Mouse (Mus musculus): Measurements from ENCODE around the gene Gm17949. TPM values are rescaled to one million over a fixed set of nuclear protein-coding genes. Genes with fewer than 3 reads are reported as not detected.

The Gm17949 gene
- polyA plus RNA-seq (2012; fragmentation: generic; extraction: Trizol): under 1 TPM in 1 of 2 experiments, not detected in 1; 0.21 TPM

GRCm38 (mm10) chr17:57011236-57012141, at the start of gene Gm17949, which contains the start of gene Gtf2f1:
Gene Gm17949 (plus strand): TSS chr17:57011469.
Gene Gtf2f1 (minus strand): TSS chr17:57011288.

DNA sequence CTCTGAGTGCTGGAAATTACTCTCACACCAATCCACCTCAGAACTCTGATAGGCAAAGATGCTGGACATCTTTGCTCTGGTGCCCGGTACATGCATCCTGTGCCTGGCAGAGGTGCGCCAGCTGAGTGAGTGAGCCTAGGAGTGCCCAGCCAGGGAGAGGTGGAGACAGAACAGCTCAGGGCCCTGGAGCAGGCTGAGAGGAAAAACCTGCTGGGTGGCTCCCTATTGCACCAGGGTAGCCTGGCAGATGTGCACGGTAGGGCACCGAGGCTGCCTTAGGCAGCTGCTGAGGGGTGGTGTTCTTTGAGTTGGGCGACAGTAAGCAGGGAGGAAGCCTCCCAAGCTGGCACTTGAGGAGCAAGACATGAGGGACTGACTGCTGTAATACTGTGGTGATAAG, 29.3 kb upstream of the Gm17949 start, which contains the start of gene Acer1:
Acer1 (minus strand) TSS at position 114 of the 400 bp plus-strand sequence.

GRCm38 (mm10) chr17:56990115-56990746, 21.0 kb upstream of the Gm17949 start, which contains the start of gene Clpp:
Gene Clpp (plus strand): TSS chr17:56990305.

GRCm38 (mm10) chr17:56997029-56997667, 14.1 kb upstream of the Gm17949 start, which contains the start of gene Alkbh7:
Gene Alkbh7 (plus strand): TSS chr17:56997339.

DNA sequence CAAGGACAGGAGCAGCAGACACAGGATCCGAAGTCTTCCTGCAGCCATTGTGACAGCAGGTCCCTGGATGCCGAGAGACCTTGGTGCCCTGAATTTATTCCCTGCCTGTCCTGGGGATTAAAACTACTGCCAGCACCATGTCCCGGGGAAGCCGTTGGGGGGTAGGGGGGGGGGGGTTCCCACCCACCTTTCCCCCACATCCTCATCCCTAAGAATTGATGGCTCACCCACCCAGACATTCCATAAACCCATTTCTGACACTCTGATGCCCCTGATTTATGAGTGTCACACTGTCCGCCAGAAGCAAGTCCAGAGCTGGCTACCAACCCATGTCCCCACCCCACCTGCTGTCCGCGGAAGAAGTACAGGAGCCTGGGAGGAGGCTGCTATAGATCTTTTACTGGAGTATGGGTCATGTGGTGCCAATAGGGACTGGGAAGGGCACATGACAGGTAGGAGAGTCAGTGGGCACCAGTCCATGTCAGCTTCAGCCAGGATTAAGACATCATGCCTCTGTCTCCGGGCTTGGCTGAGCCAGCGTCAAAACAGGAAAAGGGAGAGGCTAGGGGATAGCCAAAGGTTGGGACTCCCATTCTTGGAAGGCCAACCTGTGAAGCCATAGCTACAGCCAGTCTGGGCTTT, 11.2 kb upstream of the Gm17949 start, which contains the start of gene Pspn:
Pspn (minus strand) TSS at position 51 of the 642 bp plus-strand sequence.

DNA sequence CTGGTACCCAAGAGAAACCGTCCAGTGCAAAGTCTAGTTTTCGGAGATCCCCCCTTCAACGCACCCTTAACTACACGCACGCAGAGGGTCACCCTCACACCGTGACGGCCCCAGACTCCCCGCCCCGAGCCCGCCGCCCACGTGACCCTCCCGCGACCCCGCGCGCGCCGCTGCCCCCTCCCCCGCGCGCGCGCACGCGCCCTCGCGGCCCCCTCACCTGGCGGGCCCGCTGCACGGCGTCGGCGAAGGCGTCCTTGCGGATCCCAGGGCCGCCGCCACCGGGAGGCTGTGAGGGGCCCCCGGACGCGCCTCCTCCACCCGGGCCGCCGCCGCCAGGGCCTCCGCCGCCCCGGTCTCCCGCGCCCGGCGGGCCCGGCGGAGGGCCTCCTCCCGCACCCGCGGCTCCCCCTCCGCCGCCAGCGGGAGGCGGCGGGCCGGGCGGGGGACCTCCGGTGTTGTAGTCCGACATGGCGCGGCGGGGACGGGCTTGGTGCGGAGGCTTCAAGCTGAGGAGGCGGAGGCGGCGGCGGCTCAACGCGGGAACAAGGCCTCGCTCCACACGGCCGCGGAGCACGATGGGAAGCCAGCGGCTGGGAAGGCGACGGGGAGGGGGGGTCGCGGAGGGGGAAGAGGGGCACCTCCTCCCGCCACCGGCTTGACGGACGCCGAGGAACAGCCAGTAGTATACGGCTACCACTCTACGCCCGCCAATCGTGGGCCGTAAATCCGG, 19.8 kb downstream of the Gm17949 start, which contains the start of gene Khsrp:
Khsrp (minus strand) TSS at position 592 of the 730 bp plus-strand sequence.

GRCm38 (mm10) chr17:57041554-57041953, 30.3 kb downstream of the Gm17949 start, which contains the start of gene Slc25a41:
Gene Slc25a41 (minus strand): TSS chr17:57041654.

DNA sequence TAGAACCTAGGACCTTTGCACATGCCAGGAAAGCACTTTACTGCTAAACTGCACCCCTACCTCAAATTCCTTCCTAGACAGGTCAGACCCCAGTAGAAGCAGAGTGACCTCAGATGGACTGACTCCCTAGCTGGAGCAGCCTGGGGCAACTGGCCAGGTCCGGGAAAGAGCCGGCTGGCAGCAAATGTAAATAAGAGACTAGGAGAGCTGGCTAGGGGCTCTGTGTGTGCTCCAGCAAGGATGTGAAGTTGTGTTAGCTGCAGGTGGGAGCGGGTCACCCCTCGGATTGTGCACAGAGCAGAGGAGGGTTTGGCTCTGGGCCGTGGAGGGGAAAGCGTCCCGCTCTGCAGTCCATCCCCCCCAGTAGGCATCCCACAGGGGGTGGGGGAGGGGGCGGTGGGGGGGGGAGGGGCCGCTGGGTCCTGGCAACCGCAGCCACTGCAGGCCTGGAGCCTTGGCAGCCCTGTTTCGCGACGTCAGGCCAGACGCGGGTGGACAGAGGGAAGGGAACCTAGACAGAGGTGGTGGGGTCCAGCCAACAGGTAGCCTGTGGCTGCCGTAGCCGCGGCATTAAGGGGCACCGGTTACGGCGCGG, 47.7 kb downstream of the Gm17949 start, which contains the start of gene Crb3:
Crb3 (plus strand) TSS at position 215 of the 595 bp plus-strand sequence.

GRCm38 (mm10) chr17:57059486-57059977, 48.3 kb downstream of the Gm17949 start, which contains the start of gene Slc25a23:
Gene Slc25a23 (minus strand): TSS chr17:57059863.

Other genes starting within 250 kb of the Gm17949 start
- gene Dus3l, start 246.7 kb upstream of the Gm17949 start, polyA plus RNA-seq (2012; fragmentation: generic; extraction: Trizol): 10 to 100 TPM; 32.1 to 51.8 TPM
- gene Prr22, start 241.2 kb upstream of the Gm17949 start, polyA plus RNA-seq (2012; fragmentation: generic; extraction: Trizol): 1 to 10 TPM in 1 of 2 experiments, under 1 TPM in 1; 0.21 to 1.4 TPM
- 1 to 10 TPM; 2.5 to 5.7 TPM for gene Rfx2, start 180.5 kb upstream of the Gm17949 start, polyA plus RNA-seq (2012; fragmentation: generic; extraction: Trizol)
- under 1 TPM; 0.01 to 0.13 TPM for gene Acsbg2, start 137.0 kb upstream of the Gm17949 start, polyA plus RNA-seq (2012; fragmentation: generic; extraction: Trizol)
- gene 1700061G19Rik, start 136.0 kb upstream of the Gm17949 start, polyA plus RNA-seq (2012; fragmentation: generic; extraction: Trizol): under 1 TPM in 1 of 2 experiments, not detected in 1; 0.05 TPM
- 10 to 100 TPM; 34.4 to 56.4 TPM for gene Mllt1, start 76.1 kb upstream of the Gm17949 start, polyA plus RNA-seq (2012; fragmentation: generic; extraction: Trizol)
- not detected for gene Acer1, start 29.3 kb upstream of the Gm17949 start, polyA plus RNA-seq (2012; fragmentation: generic; extraction: Trizol)
- gene Clpp, start 21.2 kb upstream of the Gm17949 start, polyA plus RNA-seq (2012; fragmentation: generic; extraction: Trizol): 100 to 1,000 TPM; 137 to 187 TPM
- gene Alkbh7, start 14.1 kb upstream of the Gm17949 start, polyA plus RNA-seq (2012; fragmentation: generic; extraction: Trizol): 10 to 100 TPM; 45.0 to 63.4 TPM
- 1 to 10 TPM in 1 of 2 experiments, under 1 TPM in 1; 0.66 to 1.7 TPM for gene Pspn, start 11.5 kb upstream of the Gm17949 start, polyA plus RNA-seq (2012; fragmentation: generic; extraction: Trizol)
- gene Gtf2f1, start 181 bp upstream of the Gm17949 start, polyA plus RNA-seq (2012; fragmentation: generic; extraction: Trizol): 10 to 100 TPM; 59.3 to 84.5 TPM
- 10 to 100 TPM; 25.5 to 61.1 TPM for gene Khsrp, start 20.1 kb downstream of the Gm17949 start, polyA plus RNA-seq (2012; fragmentation: generic; extraction: Trizol)
- gene Slc25a41, start 30.2 kb downstream of the Gm17949 start, polyA plus RNA-seq (2012; fragmentation: generic; extraction: Trizol): not detected
- not detected for gene Crb3, start 47.6 kb downstream of the Gm17949 start, polyA plus RNA-seq (2012; fragmentation: generic; extraction: Trizol)
- 1 to 10 TPM; 1.0 to 2.1 TPM for gene Slc25a23, start 48.4 kb downstream of the Gm17949 start, polyA plus RNA-seq (2012; fragmentation: generic; extraction: Trizol)
- gene Dennd1c, start 67.0 kb downstream of the Gm17949 start, polyA plus RNA-seq (2012; fragmentation: generic; extraction: Trizol): not detected
- gene Tubb4a, start 76.3 kb downstream of the Gm17949 start, polyA plus RNA-seq (2012; fragmentation: generic; extraction: Trizol): under 1 TPM; 0.09 to 0.25 TPM
- gene Tnfsf9, start 93.9 kb downstream of the Gm17949 start, polyA plus RNA-seq (2012; fragmentation: generic; extraction: Trizol): 1 to 10 TPM; 2.8 to 3.0 TPM
- not detected for gene Cd70, start 138.3 kb downstream of the Gm17949 start, polyA plus RNA-seq (2012; fragmentation: generic; extraction: Trizol)
- gene Tnfsf14, start 182.7 kb downstream of the Gm17949 start, polyA plus RNA-seq (2012; fragmentation: generic; extraction: Trizol): not detected
- 10 to 100 TPM in 1 of 2 experiments, under 1 TPM in 1; 0.09 to 54.8 TPM for gene C3, start 216.7 kb downstream of the Gm17949 start, polyA plus RNA-seq (2012; fragmentation: generic; extraction: Trizol)
- 10 to 100 TPM; 32.2 to 80.0 TPM for gene Gpr108, start 237.0 kb downstream of the Gm17949 start, polyA plus RNA-seq (2012; fragmentation: generic; extraction: Trizol)
- gene Trip10, start 238.0 kb downstream of the Gm17949 start, polyA plus RNA-seq (2012; fragmentation: generic; extraction: Trizol): 10 to 100 TPM; 25.6 to 56.6 TPM